ENCODE assay signal across 24 mouse cellular contexts in the genomic region with DNA sequence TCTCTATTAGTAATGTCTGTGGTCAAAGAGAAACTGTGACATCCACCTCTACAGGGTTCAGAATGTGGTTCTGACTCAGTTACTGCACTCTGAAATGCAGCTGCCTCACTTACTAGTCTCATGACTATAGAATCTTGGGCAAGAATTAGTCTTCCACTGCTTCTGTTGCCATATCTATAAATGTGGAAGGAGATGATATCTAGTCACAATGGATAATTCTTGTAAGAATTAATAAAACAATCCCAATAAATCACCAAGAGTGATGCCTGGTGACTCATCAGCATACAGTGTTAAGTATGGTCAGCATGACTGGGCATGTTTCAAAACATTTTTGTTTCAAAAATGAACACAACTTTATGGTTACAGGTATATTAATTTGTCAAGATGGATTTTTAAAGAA.
"Had no signal": no experiment of that assay in that cellular context is flagged by ENCODE, and none has a peak within 500 bp of the region (broad histone marks: within the 10 kb centered on the region; RNA-seq: fewer than 3 reads in every experiment).

No protein-coding gene starts in this region.

- H3K27ac ChIP-seq: gastrocnemius, adult 2 months; heart, embryonic 10.5 days; hindbrain, embryonic 10.5 days; hindbrain, embryonic 12.5 days; hindbrain, embryonic 14.5 days; intestine, embryonic 15.5 days; kidney, postnatal 0 days; layer of hippocampus, adult 2 months; left cerebral cortex, adult 2 months; limb, embryonic 12.5 days; liver, embryonic 13.5 days had no signal

- H3K27me3 ChIP-seq: heart, embryonic 12.5 days; hindbrain, embryonic 12.5 days; intestine, embryonic 15.5 days; limb, embryonic 12.5 days; liver, embryonic 13.5 days had no signal

- H3K4me1 ChIP-seq: heart, embryonic 10.5 days; hindbrain, embryonic 12.5 days; intestine, embryonic 15.5 days; liver, embryonic 13.5 days had no signal

- DNase-seq: gastrocnemius, adult 2 months; gastrocnemius, postnatal 10 days; gastrocnemius, postnatal 25 days; heart, adult 18-20 months; heart, postnatal 10 days; heart, postnatal 4 days; kidney, adult 18-20 months; kidney, adult 8-10 months; kidney, postnatal 14 days; kidney, postnatal 36 days; liver; liver, embryonic 13.5 days had no signal

- H3K4me3 ChIP-seq: gastrocnemius, adult 2 months; heart, embryonic 10.5 days; heart, embryonic 12.5 days; hindbrain, embryonic 10.5 days; hindbrain, embryonic 12.5 days; intestine, embryonic 15.5 days; layer of hippocampus, adult 2 months; left cerebral cortex, adult 2 months; limb, embryonic 10.5 days; limb, embryonic 12.5 days; liver, embryonic 13.5 days had no signal

- H3K4me2 ChIP-seq: heart, embryonic 12.5 days; hindbrain, embryonic 12.5 days; hindbrain, embryonic 14.5 days; intestine, embryonic 15.5 days; limb, embryonic 12.5 days; liver, embryonic 11.5 days; liver, embryonic 13.5 days had no signal

- H3K36me3 ChIP-seq: heart, embryonic 10.5 days; heart, embryonic 12.5 days; hindbrain, embryonic 10.5 days; hindbrain, embryonic 12.5 days; intestine, embryonic 15.5 days; limb, embryonic 10.5 days; limb, embryonic 12.5 days; liver, embryonic 13.5 days had no signal
